ENCODE assay signal across 11 mouse cellular contexts in genomic region chr5:100091263-100091594, GRCm38 (mm10). TPM values are rescaled to one million over a fixed set of nuclear protein-coding genes. Genes with fewer than 3 reads are reported as not detected.
DNase-seq lines count a peak whose midpoint lies in the region; ATAC-seq and TF ChIP-seq lines count a peak whose summit lies in the region.
"Had no signal": no experiment of that assay in that cellular context is flagged by ENCODE, and none has a peak within 500 bp of the region (broad histone marks: within the 10 kb centered on the region; RNA-seq: fewer than 3 reads in every experiment).

No protein-coding gene starts in this region.

- WGBS in heart, embryonic 13.5 days = 45% methylated on average over 10 of the region's 10 CpGs
- 25% methylated on average over 10 of the region's 10 CpGs for WGBS in forebrain, embryonic 14.5 days
- WGBS in limb, embryonic 14.5 days = 23% methylated on average over 10 of the region's 10 CpGs

- H3K36me3 ChIP-seq in heart, embryonic 13.5 days = no peaks in the 10 kb centered on the region
- no peaks in the 10 kb centered on the region for H3K36me3 ChIP-seq in forebrain, embryonic 14.5 days (ENCODE audit: control insufficient read depth, insufficient read depth, low read length)
- no peaks in the 10 kb centered on the region for H3K36me3 ChIP-seq in limb, embryonic 14.5 days (ENCODE audit: control insufficient read depth, insufficient read depth, low read length)

- no peak for TF ChIP-seq CTCF in brain, embryonic 14.5 days (IDR thresholded peaks at IDR 0.05; ENCODE audit: borderline replicate concordance, extremely low read depth, insufficient read depth, insufficient read length)

- H3K9ac ChIP-seq in heart, embryonic 13.5 days = 0 out of 2 replicates have a peak overlapping the region, but pooled peaks have one; percentile 9
- H3K9ac ChIP-seq in forebrain, embryonic 14.5 days (ENCODE audit: low read length) = peak overlapping the region; percentile 42
- no peak overlapping the region; the same call in 1 of the 2 replicates for H3K9ac ChIP-seq in limb, embryonic 14.5 days (ENCODE audit: low read depth, low read length, severe bottlenecking)

- H3K9me3 ChIP-seq in heart, embryonic 13.5 days = no peaks in the 10 kb centered on the region
- H3K9me3 ChIP-seq in forebrain, embryonic 14.5 days (replicated peaks; ENCODE audit: control insufficient read depth, low read length) = no peaks in the 10 kb centered on the region
- H3K9me3 ChIP-seq in limb, embryonic 14.5 days (ENCODE audit: control insufficient read depth, low read length) = no peaks in the 10 kb centered on the region

- H3K4me3 ChIP-seq in heart, embryonic 13.5 days = peak overlapping the region; percentile 13; the same call in 1 of the 2 replicates
- no peak overlapping the region for H3K4me3 ChIP-seq in forebrain, embryonic 14.5 days (ENCODE audit: low read depth, low read length)
- no peak overlapping the region for H3K4me3 ChIP-seq in limb, embryonic 14.5 days (replicated peaks; ENCODE audit: low read length)
- H3K4me3 ChIP-seq: megakaryocyte, embryonic 14.5 days had no signal

- peaks cover 15% of the 10 kb centered on the region for H3K4me1 ChIP-seq in heart, embryonic 13.5 days
- peaks cover 18% of the 10 kb centered on the region for H3K4me1 ChIP-seq in forebrain, embryonic 14.5 days (ENCODE audit: control insufficient read depth, insufficient read depth, low read length)
- peaks cover 13% of the 10 kb centered on the region for H3K4me1 ChIP-seq in limb, embryonic 14.5 days (ENCODE audit: control insufficient read depth, insufficient read depth, low read length)
- H3K4me1 ChIP-seq: megakaryocyte, embryonic 14.5 days had no signal

- TF ChIP-seq POLR2A in brain, embryonic 14.5 days (IDR thresholded peaks at IDR 0.05; ENCODE audit: borderline replicate concordance, extremely low read depth, insufficient read depth, insufficient read length, poor library complexity, severe bottlenecking) = no peak
- no peak for TF ChIP-seq POLR2A in limb, embryonic 14.5 days (IDR thresholded peaks at IDR 0.05; ENCODE audit: borderline replicate concordance, extremely low read depth, insufficient read depth, insufficient read length)

- peak overlapping the region; percentile 57 for H3K4me2 ChIP-seq in heart, embryonic 13.5 days
- peak overlapping the region; percentile 38 for H3K4me2 ChIP-seq in forebrain, embryonic 14.5 days (ENCODE audit: low read length)
- peak overlapping the region; percentile 43 for H3K4me2 ChIP-seq in limb, embryonic 14.5 days (replicated peaks; ENCODE audit: low read depth, low read length, severe bottlenecking)

- no peak for DNase-seq in heart, adult 18-20 months
- peak; percentile 80 for DNase-seq in brain, embryonic 14.5 days (ENCODE audit: low read depth)
- DNase-seq in forebrain, embryonic 14.5 days (ENCODE audit: low spot score) = no peak
- no peak for DNase-seq in limb, embryonic 14.5 days (ENCODE audit: low spot score)
- no peak for DNase-seq in frontal cortex, postnatal 14 days (ENCODE audit: low spot score in 2 of 2)
- no peak for DNase-seq in kidney, postnatal 14 days
- no peak for DNase-seq in right cerebral cortex, adult 2 months (ENCODE audit: low spot score in 2 of 2)
- DNase-seq: right cerebral cortex, postnatal 14 days; thymus, adult 18-20 months had no signal

- H3K27ac ChIP-seq in heart, embryonic 13.5 days (replicated peaks) = no peak overlapping the region
- peak overlapping the region; percentile 82 for H3K27ac ChIP-seq in forebrain, embryonic 14.5 days (ENCODE audit: low read depth, low read length)
- no peak overlapping the region for H3K27ac ChIP-seq in limb, embryonic 14.5 days (replicated peaks; ENCODE audit: low read depth, low read length)

- peaks cover 7% of the 10 kb centered on the region for H3K27me3 ChIP-seq in heart, embryonic 13.5 days (replicated peaks)
- H3K27me3 ChIP-seq in forebrain, embryonic 14.5 days (replicated peaks; ENCODE audit: control insufficient read depth, insufficient read depth, low read length) = no peaks in the 10 kb centered on the region
- H3K27me3 ChIP-seq in limb, embryonic 14.5 days (ENCODE audit: control insufficient read depth, insufficient read depth, low read length) = no peaks in the 10 kb centered on the region

- ATAC-seq in heart, embryonic 13.5 days (ENCODE audit: extremely low read depth, insufficient number of reproducible peaks, low FRiP score, low TSS enrichment) = no peak
- ATAC-seq in forebrain, embryonic 14.5 days = peak; percentile 56
- no peak for ATAC-seq in limb, embryonic 14.5 days (ENCODE audit: low FRiP score, low read depth)

RNA-seq across cellular contexts. Expression of gene Enoph1, which starts 51.4 kb away (rescaled TPM):
- polyA plus RNA-seq in heart, embryonic 13.5 days (2015; fragmentation: Nextera tagmentation; extraction: Ambion mirVana) = 26.0 and 26.7 TPM in 2 replicates
- total RNA-seq in heart, adult 18-20 months (2021) = 1 to 10 TPM; 7.1 to 8.3 TPM
- 57.5 and 59.5 TPM in 2 replicates for polyA plus RNA-seq in brain, embryonic 14.5 days (2012; rRNA removed)
- 53.2 and 60.2 TPM in 2 replicates for polyA plus RNA-seq in forebrain, embryonic 14.5 days (2014; fragmentation: Nextera tagmentation; extraction: Ambion mirVana)
- 50.5 and 52.1 TPM in 2 replicates for polyA plus RNA-seq in limb, embryonic 14.5 days (2012; rRNA removed)
- polyA plus RNA-seq in limb, embryonic 14.5 days (2014; fragmentation: Nextera tagmentation; extraction: Ambion mirVana) = 39.1 and 42.8 TPM in 2 replicates

RNA-seq across cellular contexts. Expression of gene Hnrnpdl, which starts 51.8 kb away (rescaled TPM):
- polyA plus RNA-seq in heart, embryonic 13.5 days (2015; fragmentation: Nextera tagmentation; extraction: Ambion mirVana) = 94.0 and 97.4 TPM in 2 replicates
- total RNA-seq in heart, adult 18-20 months (2021) = 10 to 100 TPM; 57.6 to 65.2 TPM
- polyA plus RNA-seq in brain, embryonic 14.5 days (2012; rRNA removed) = 454 and 560 TPM in 2 replicates
- 244 and 250 TPM in 2 replicates for polyA plus RNA-seq in forebrain, embryonic 14.5 days (2014; fragmentation: Nextera tagmentation; extraction: Ambion mirVana)
- polyA plus RNA-seq in limb, embryonic 14.5 days (2012; rRNA removed) = 420 and 454 TPM in 2 replicates
- polyA plus RNA-seq in limb, embryonic 14.5 days (2014; fragmentation: Nextera tagmentation; extraction: Ambion mirVana) = 184 and 200 TPM in 2 replicates
